Mouse (Mus musculus): ENCODE results near the gene Tspan32. TPM values are rescaled to one million over a fixed set of nuclear protein-coding genes. Genes with fewer than 3 reads are reported as not detected.
A peak's percentile ranks its signal among the peaks of the same experiment; 100 is the strongest.

Tspan32 gene
- polyA plus RNA-seq, 1 experiment = 3.5 TPM

DNA sequence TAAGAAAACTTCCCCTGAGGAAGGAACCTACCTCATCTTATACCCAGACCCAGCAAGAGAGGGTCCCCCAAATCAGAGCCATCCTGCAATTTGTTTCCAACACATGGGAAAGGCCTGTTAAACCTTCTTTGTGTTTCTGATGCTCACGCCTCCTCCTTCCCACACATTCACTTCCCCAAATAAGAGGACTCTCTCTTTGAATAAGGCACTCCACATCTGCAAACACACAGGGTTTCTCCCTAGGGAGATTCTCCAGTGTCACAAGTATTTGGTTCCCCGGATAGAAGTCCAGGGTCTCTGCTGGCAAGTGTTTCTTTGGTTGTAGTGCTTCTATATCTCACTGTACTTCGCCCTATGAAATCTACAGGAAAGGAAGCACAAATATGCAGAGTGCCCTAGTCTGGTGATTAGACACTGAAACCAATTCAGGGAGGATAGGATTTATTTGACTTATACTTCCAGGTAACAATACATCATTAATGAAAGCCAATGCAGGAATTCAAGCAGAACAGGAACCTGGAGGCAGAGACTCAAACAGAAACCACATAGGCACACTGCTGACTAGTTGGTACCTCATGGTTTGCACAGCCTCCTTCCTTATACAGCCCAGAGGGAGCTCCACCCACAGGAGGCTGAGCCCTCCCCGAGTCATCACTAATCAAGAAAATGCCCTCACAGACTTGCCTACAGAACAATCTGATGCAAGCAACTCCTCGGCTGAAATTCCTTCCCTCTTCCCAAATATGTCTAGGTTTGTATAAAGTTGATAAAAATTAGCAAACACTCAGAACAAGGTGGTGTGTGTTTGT is 16.7 kb downstream of the Tspan32 start:
- TF ChIP-seq CTCF (IDR thresholded peaks at IDR 0.05; ENCODE audit: extremely low read depth, insufficient read length, insufficient replicate concordance, low read depth, low read length) (no peak), POLR2A (IDR thresholded peaks at IDR 0.05; ENCODE audit: low read depth, low read length) (no peak)
- peak overlapping the region; percentile 31; the same call in 1 of the 2 replicates for H3K27ac ChIP-seq (ENCODE audit: insufficient read depth, low read depth, low read length)
- no peaks in the 10 kb centered on the region for H3K27me3 ChIP-seq (ENCODE audit: control insufficient read depth, insufficient read depth, low read length)
- H3K4me1 ChIP-seq (ENCODE audit: control insufficient read depth, insufficient read depth, insufficient read length, low read length) = no peaks in the 10 kb centered on the region; the same call in 1 of the 2 replicates
- no peak overlapping the region for H3K4me3 ChIP-seq (ENCODE audit: low read depth, low read length)
- WGBS = 33% methylated on average over 5 of the region's 5 CpGs
- H3K36me3 ChIP-seq (ENCODE audit: control insufficient read depth, insufficient read depth, low read length) = no peaks in the 10 kb centered on the region

- Histone ChIP-seq H3K4me1 (ENCODE audit: control insufficient read depth, insufficient read depth, insufficient read length, low read length) (no peaks in the 10 kb centered on the region; the same call in 1 of the 2 replicates), H3K4me3 (ENCODE audit: low read depth, low read length) (no peak overlapping the region), H3K36me3 (ENCODE audit: control insufficient read depth, insufficient read depth, low read length) (no peaks in the 10 kb centered on the region), H3K27ac (ENCODE audit: insufficient read depth, low read depth, low read length) (no peak overlapping the region), H3K27me3 (ENCODE audit: control insufficient read depth, insufficient read depth, low read length) (no peaks in the 10 kb centered on the region)
- 91% methylated on average over 2 of the region's 2 CpGs for WGBS
- TF ChIP-seq POLR2A (IDR thresholded peaks at IDR 0.05; ENCODE audit: low read depth, low read length) (no peak), CTCF (IDR thresholded peaks at IDR 0.05; ENCODE audit: extremely low read depth, insufficient read length, insufficient replicate concordance, low read depth, low read length) (no peak)
Observed at GRCm38 (mm10) chr7:143023499-143023898, 18.7 kb downstream of the Tspan32 start.

DNA sequence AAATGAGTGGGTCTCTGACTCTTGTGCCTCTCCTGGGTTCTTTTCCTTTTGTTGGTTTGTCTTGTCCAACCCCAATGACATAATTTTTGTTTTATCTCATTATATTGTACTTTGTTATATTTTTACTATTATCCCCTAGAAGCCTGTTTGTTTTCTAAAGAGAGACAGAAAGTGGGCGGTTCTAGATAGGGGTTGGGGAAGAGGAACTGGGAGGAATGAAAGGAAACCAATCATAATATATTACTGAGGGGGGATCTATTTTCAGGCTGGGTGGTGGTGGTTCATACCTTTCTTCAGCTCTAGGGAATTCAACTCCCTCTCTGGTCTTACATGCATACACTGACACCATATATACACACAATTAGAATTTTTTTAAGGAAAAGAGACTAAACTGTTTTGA is 19.4 kb downstream of the Tspan32 start:
- 92% methylated on average over 1 of the region's 1 CpGs for whole genome bisulfite sequencing
- Histone ChIP-seq H3K36me3 (ENCODE audit: control insufficient read depth, insufficient read depth, low read length) (no peaks in the 10 kb centered on the region), H3K4me3 (ENCODE audit: low read depth, low read length) (no peak overlapping the region), H3K27ac (ENCODE audit: insufficient read depth, low read depth, low read length) (no peak overlapping the region), H3K4me1 (ENCODE audit: control insufficient read depth, insufficient read depth, insufficient read length, low read length) (no peaks in the 10 kb centered on the region; the same call in 1 of the 2 replicates), H3K27me3 (ENCODE audit: control insufficient read depth, insufficient read depth, low read length) (no peaks in the 10 kb centered on the region)
- TF ChIP-seq POLR2A (IDR thresholded peaks at IDR 0.05; ENCODE audit: low read depth, low read length) = no peak
- no peak for TF ChIP-seq CTCF (IDR thresholded peaks at IDR 0.05; ENCODE audit: extremely low read depth, insufficient read length, insufficient replicate concordance, low read depth, low read length)

GRCm38 (mm10) chr7:143025496-143025895 is 20.6 kb downstream of the Tspan32 start:
- Histone ChIP-seq H3K27ac (ENCODE audit: insufficient read depth, low read depth, low read length) (no peak overlapping the region), H3K27me3 (ENCODE audit: control insufficient read depth, insufficient read depth, low read length) (no peaks in the 10 kb centered on the region), H3K4me3 (ENCODE audit: low read depth, low read length) (no peak overlapping the region), H3K4me1 (ENCODE audit: control insufficient read depth, insufficient read depth, insufficient read length, low read length) (no peaks in the 10 kb centered on the region; the same call in 1 of the 2 replicates), H3K36me3 (ENCODE audit: control insufficient read depth, insufficient read depth, low read length) (no peaks in the 10 kb centered on the region)
- TF ChIP-seq CTCF (IDR thresholded peaks at IDR 0.05; ENCODE audit: extremely low read depth, insufficient read length, insufficient replicate concordance, low read depth, low read length) = no peak
- TF ChIP-seq POLR2A (IDR thresholded peaks at IDR 0.05; ENCODE audit: low read depth, low read length) = no peak
- WGBS = 87% methylated on average over 3 of the region's 3 CpGs

DNA sequence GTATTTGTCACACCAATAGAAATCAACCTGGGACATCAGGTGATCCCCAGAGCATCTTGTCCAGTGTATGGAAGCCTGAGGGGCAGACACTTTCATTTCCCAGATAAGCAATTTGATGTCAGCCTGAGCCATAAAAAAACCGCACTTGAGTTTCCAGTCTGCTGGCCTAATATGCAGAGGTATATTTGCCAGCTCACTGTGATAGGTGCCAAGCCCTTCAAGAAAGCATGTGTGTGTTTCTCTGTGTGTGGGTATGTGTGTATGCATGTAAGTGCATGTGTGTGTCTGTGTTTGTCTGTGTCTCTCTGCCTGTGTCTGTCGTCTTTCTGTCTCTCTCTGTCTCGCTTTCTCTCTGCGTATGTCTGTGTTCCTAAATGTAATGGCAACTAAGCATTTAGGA is 22.4 kb downstream of the Tspan32 start:
- TF ChIP-seq CTCF (IDR thresholded peaks at IDR 0.05; ENCODE audit: extremely low read depth, insufficient read length, insufficient replicate concordance, low read depth, low read length) = no peak
- no peak for TF ChIP-seq POLR2A (IDR thresholded peaks at IDR 0.05; ENCODE audit: low read depth, low read length)
- Histone ChIP-seq H3K36me3 (ENCODE audit: control insufficient read depth, insufficient read depth, low read length) (no peaks in the 10 kb centered on the region), H3K27me3 (ENCODE audit: control insufficient read depth, insufficient read depth, low read length) (no peaks in the 10 kb centered on the region), H3K4me3 (ENCODE audit: low read depth, low read length) (no peak overlapping the region), H3K27ac (ENCODE audit: insufficient read depth, low read depth, low read length) (no peak overlapping the region), H3K4me1 (ENCODE audit: control insufficient read depth, insufficient read depth, insufficient read length, low read length) (no peaks in the 10 kb centered on the region)
- WGBS = 90% methylated on average over 4 of the region's 4 CpGs

- TF ChIP-seq CTCF (IDR thresholded peaks at IDR 0.05; ENCODE audit: extremely low read depth, insufficient read length, insufficient replicate concordance, low read depth, low read length) (no peak), POLR2A (IDR thresholded peaks at IDR 0.05; ENCODE audit: low read depth, low read length) (no peak)
- H3K27me3 ChIP-seq (ENCODE audit: control insufficient read depth, insufficient read depth, low read length) = 0 out of 2 replicates have a peak, but pooled peaks cover 4% of the 10 kb centered on the region
- no peak overlapping the region for H3K27ac ChIP-seq (ENCODE audit: insufficient read depth, low read depth, low read length)
- H3K4me1 ChIP-seq (ENCODE audit: control insufficient read depth, insufficient read depth, insufficient read length, low read length) = no peaks in the 10 kb centered on the region
- 60% methylated on average over 1 of the region's 1 CpGs for WGBS
- H3K4me3 ChIP-seq (ENCODE audit: low read depth, low read length) = no peak overlapping the region
- no peaks in the 10 kb centered on the region for H3K36me3 ChIP-seq (ENCODE audit: control insufficient read depth, insufficient read depth, low read length)
Observed at GRCm38 (mm10) chr7:143031816-143032215, 27.0 kb downstream of the Tspan32 start.

DNA sequence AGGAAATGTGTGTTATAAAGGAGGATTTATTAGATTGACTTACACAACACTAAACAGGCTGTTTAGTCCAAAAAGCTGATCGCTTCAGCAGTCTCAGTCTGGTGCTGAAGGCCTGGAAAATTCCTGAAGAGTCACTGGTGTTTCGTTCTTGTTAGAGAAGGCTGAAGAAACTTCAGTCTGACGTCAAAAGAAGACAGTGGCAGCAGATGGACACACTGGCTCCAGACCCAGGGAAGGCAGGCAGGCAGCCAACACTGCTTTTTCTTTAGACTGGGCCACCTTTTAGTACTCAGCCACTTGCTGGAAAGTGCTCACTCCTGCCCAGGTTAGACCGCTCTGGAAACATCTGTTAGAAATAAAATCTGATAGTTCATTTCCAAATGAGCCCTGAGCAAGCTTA is 28.7 kb downstream of the Tspan32 start:
- no peak overlapping the region for H3K4me3 ChIP-seq (ENCODE audit: low read depth, low read length)
- 90% methylated on average over 4 of the region's 4 CpGs for WGBS
- no peaks in the 10 kb centered on the region for H3K36me3 ChIP-seq (ENCODE audit: control insufficient read depth, insufficient read depth, low read length)
- no peak overlapping the region for H3K27ac ChIP-seq (ENCODE audit: insufficient read depth, low read depth, low read length)
- TF ChIP-seq CTCF (IDR thresholded peaks at IDR 0.05; ENCODE audit: extremely low read depth, insufficient read length, insufficient replicate concordance, low read depth, low read length) (no peak), POLR2A (IDR thresholded peaks at IDR 0.05; ENCODE audit: low read depth, low read length) (no peak)
- 0 out of 2 replicates have a peak, but pooled peaks cover 4% of the 10 kb centered on the region for H3K27me3 ChIP-seq (ENCODE audit: control insufficient read depth, insufficient read depth, low read length)
- H3K4me1 ChIP-seq (ENCODE audit: control insufficient read depth, insufficient read depth, insufficient read length, low read length) = no peaks in the 10 kb centered on the region
